Mouse (Mus musculus): Measurements from ENCODE around the gene Myo1f. TPM values are rescaled to one million over a fixed set of nuclear protein-coding genes. Genes with fewer than 3 reads are reported as not detected.
A peak's percentile ranks its signal among the peaks of the same experiment; 100 is the strongest.

Gene Myo1f
- polyA plus RNA-seq, 1 experiment from 2014 or later = 1.8 TPM

DNA sequence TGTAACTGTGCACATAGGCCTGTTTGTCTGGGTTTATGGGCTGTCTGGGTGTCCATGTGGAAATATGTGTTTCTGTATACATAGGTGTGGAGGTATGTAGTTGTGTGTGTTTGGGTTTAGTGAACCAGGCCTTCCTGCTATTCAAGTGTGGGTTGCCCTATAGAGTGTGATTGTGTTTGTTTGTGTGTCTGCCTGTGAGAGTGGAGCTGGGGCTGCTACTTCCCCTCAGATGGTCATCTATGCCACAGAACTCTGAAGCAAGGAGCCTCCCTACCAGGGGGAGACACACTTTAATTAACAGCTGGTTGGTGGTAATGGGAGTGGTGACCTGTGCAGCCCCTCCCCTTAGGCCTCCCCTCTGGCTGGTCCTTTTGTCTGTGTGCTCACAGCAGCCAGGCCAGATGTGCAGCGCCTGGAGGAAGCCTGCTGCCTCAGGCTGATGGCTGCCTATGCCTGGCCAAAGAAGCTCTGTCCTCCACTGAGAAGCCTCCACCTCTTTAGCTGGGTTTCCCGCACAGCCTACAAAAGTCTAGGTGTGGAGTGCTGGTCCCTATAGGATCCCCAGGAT lies 30.6 kb upstream of the Myo1f start:
- DNase-seq (peak; percentile 24), ATAC-seq (ENCODE audit: low FRiP score, low TSS enrichment) (0 out of 2 replicates have a peak, but pooled peaks have one; percentile 19)
- Histone ChIP-seq H3K27me3 (ENCODE audit: control insufficient read depth, insufficient read depth, low read length) (no peaks in the 10 kb centered on the region), H3K4me2 (ENCODE audit: low read length) (peak overlapping the region; percentile 75), H3K9me3 (ENCODE audit: control insufficient read depth, low read length) (no peaks in the 10 kb centered on the region), H3K4me1 (ENCODE audit: control insufficient read depth, insufficient read depth, low read length) (peaks cover 14% of the 10 kb centered on the region; the same call in 1 of the 2 replicates), H3K27ac (replicated peaks; ENCODE audit: low read depth, low read length) (peak overlapping the region; percentile 73), H3K4me3 (replicated peaks; ENCODE audit: low read depth, low read length) (peak overlapping the region; percentile 59), H3K36me3 (ENCODE audit: control insufficient read depth, insufficient read depth, low read length) (peaks cover 14% of the 10 kb centered on the region), H3K9ac (replicated peaks; ENCODE audit: low read length) (peak overlapping the region; percentile 73)
- WGBS = 0% methylated on average over 2 of the region's 2 CpGs

DNA sequence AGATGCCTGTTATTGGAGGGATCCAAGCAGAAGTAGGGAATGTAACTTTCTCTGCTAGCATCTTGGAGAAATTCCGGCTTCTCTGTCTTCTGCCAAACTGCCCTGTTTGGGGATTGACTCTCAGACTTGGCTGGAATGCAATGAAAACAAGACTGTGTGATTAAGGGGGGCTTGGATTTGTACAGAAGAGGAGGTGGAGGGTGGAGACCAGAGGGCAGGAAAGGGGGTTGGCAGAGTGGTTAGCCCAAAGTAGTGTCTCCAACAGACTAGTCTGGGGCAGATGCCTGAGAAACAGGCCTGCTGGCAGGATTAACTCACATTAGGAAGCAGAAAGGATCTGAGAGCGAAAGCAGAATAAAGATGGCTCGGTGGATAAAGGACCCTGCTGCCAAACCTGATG lies 29.0 kb upstream of the Myo1f start:
- no peaks in the 10 kb centered on the region for H3K9me3 ChIP-seq (ENCODE audit: control insufficient read depth, low read length)
- DNase-seq (peak; percentile 9), ATAC-seq (ENCODE audit: low FRiP score, low TSS enrichment) (no peak)
- no peak overlapping the region for H3K4me2 ChIP-seq (ENCODE audit: low read length)
- H3K4me3 ChIP-seq (replicated peaks; ENCODE audit: low read depth, low read length) = no peak overlapping the region
- no peak overlapping the region for H3K9ac ChIP-seq (replicated peaks; ENCODE audit: low read length)
- peaks cover 30% of the 10 kb centered on the region for H3K36me3 ChIP-seq (ENCODE audit: control insufficient read depth, insufficient read depth, low read length)
- H3K4me1 ChIP-seq (ENCODE audit: control insufficient read depth, insufficient read depth, low read length) = peaks cover 14% of the 10 kb centered on the region; the same call in 1 of the 2 replicates
- H3K27ac ChIP-seq (replicated peaks; ENCODE audit: low read depth, low read length) = no peak overlapping the region
- 51% methylated on average over 3 of the region's 3 CpGs for WGBS
- no peaks in the 10 kb centered on the region for H3K27me3 ChIP-seq (ENCODE audit: control insufficient read depth, insufficient read depth, low read length)

DNA sequence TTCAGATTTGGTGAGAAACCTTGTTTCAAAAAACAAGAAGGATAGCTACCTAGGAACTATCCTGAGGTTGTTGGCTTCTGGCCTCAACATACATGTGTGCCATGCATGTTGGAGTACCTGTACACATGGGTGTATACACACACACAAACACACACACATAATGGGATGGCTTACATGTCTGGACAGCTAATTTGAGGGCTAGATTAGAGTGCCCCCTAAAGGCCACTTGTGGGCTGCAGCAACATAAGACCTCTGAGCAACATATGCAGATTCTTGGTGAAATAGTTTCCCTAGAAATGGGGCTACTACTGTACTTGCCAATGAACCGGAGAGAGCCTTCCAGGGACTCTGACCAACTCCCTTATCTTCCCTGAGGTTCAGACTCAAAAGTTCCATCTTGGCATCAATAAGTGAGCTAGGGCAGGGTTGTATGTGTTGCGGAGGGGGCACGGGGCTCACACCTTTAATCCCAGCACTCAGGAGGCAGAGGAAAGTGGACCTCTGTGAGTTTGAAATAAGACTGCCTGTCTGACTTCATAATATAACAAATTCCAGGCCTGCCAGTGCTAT lies 16.3 kb upstream of the Myo1f start:
- H3K4me2 ChIP-seq (ENCODE audit: low read length) = no peak overlapping the region
- no peak overlapping the region for H3K4me3 ChIP-seq (replicated peaks; ENCODE audit: low read depth, low read length)
- DNase-seq = peak; percentile 79
- no peaks in the 10 kb centered on the region for H3K4me1 ChIP-seq (ENCODE audit: control insufficient read depth, insufficient read depth, low read length)
- peaks cover 42% of the 10 kb centered on the region for H3K36me3 ChIP-seq (ENCODE audit: control insufficient read depth, insufficient read depth, low read length)
- no peaks in the 10 kb centered on the region for H3K9me3 ChIP-seq (ENCODE audit: control insufficient read depth, low read length)
- no peak overlapping the region for H3K9ac ChIP-seq (replicated peaks; ENCODE audit: low read length)
- H3K27ac ChIP-seq (replicated peaks; ENCODE audit: low read depth, low read length) = no peak overlapping the region
- WGBS = 90% methylated on average over 3 of the region's 3 CpGs
- ATAC-seq (ENCODE audit: low FRiP score, low TSS enrichment) = no peak
- H3K27me3 ChIP-seq (ENCODE audit: control insufficient read depth, insufficient read depth, low read length) = no peaks in the 10 kb centered on the region

DNA sequence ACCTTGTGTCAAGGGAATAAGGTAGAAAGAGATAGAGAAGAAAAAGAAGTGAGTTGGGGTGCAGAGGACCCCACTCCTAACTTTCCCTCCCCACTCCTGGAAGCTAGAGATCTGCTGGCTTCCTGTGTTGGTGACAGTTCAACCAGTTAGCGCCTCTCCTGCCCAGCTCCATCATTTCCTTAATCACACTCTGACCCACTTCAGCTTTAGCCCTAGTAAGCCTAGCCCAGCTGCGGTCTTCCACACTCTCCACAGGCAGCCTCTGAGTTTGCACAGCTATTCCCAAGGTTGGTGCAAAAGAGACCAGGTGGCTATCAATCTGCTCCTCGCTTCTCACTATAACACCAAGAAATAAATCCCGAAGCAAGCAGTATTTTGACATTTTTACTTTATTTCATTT lies 15.6 kb upstream of the Myo1f start:
- H3K4me3 ChIP-seq (replicated peaks; ENCODE audit: low read depth, low read length) = no peak overlapping the region
- H3K4me1 ChIP-seq (ENCODE audit: control insufficient read depth, insufficient read depth, low read length) = no peaks in the 10 kb centered on the region
- H3K27me3 ChIP-seq (ENCODE audit: control insufficient read depth, insufficient read depth, low read length) = no peaks in the 10 kb centered on the region
- DNase-seq (no peak), ATAC-seq (ENCODE audit: low FRiP score, low TSS enrichment) (no peak)
- no peak overlapping the region for H3K27ac ChIP-seq (replicated peaks; ENCODE audit: low read depth, low read length)
- H3K9me3 ChIP-seq (ENCODE audit: control insufficient read depth, low read length) = no peaks in the 10 kb centered on the region
- no peak overlapping the region for H3K9ac ChIP-seq (replicated peaks; ENCODE audit: low read length)
- 94% methylated on average over 4 of the region's 4 CpGs for WGBS
- peaks cover 43% of the 10 kb centered on the region for H3K36me3 ChIP-seq (ENCODE audit: control insufficient read depth, insufficient read depth, low read length)
- H3K4me2 ChIP-seq (ENCODE audit: low read length) = no peak overlapping the region

DNA sequence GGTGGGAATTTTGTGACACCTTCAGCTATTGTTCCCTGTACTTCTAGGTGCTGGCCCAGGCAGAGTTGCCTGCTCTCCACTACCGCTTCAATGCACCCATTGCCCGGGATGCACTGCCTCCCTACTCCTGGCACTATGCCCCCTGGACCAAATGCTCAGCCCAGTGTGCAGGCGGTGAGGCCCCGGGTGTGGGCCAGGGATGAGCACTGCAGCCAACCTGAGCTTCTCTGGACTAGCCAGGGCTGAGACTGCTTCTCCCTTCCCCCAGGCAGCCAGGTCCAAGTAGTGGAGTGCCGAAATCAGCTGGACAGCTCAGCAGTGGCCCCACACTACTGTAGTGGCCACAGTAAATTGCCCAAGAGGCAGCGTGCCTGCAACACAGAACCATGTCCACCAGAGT lies 6.3 kb upstream of the Myo1f start:
- H3K4me1 ChIP-seq (ENCODE audit: control insufficient read depth, insufficient read depth, low read length) = no peaks in the 10 kb centered on the region
- H3K9ac ChIP-seq (replicated peaks; ENCODE audit: low read length) = no peak overlapping the region
- 96% methylated on average over 6 of the region's 6 CpGs for WGBS
- ATAC-seq (ENCODE audit: low FRiP score, low TSS enrichment) = no peak
- H3K9me3 ChIP-seq (ENCODE audit: control insufficient read depth, low read length) = no peaks in the 10 kb centered on the region
- H3K36me3 ChIP-seq (ENCODE audit: control insufficient read depth, insufficient read depth, low read length) = peaks cover 35% of the 10 kb centered on the region
- no peak overlapping the region for H3K4me2 ChIP-seq (ENCODE audit: low read length)
- no peak overlapping the region for H3K27ac ChIP-seq (replicated peaks; ENCODE audit: low read depth, low read length)
- H3K27me3 ChIP-seq (ENCODE audit: control insufficient read depth, insufficient read depth, low read length) = no peaks in the 10 kb centered on the region
- DNase-seq = no peak
- no peak overlapping the region for H3K4me3 ChIP-seq (replicated peaks; ENCODE audit: low read depth, low read length)

DNA sequence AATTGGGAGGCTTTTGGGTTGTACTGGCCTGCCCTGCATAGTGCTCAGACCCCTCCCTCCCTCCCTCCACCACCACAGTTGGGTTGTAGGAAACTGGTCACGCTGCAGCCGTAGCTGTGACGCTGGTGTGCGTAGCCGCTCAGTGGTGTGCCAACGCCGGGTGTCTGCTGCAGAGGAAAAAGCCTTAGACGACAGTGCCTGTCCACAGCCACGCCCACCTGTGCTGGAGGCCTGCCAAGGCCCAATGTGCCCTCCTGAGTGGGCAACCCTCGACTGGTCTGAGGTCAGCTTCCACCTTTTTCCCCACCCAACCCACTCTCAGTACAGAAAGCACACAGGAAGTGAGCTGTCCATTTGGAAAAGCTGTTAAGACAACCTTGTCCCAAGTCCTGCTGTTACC lies 5.1 kb upstream of the Myo1f start:
- Histone ChIP-seq H3K4me2 (ENCODE audit: low read length) (no peak overlapping the region), H3K4me3 (replicated peaks; ENCODE audit: low read depth, low read length) (no peak overlapping the region), H3K27ac (replicated peaks; ENCODE audit: low read depth, low read length) (no peak overlapping the region), H3K9me3 (ENCODE audit: control insufficient read depth, low read length) (no peaks in the 10 kb centered on the region), H3K9ac (replicated peaks; ENCODE audit: low read length) (no peak overlapping the region), H3K27me3 (ENCODE audit: control insufficient read depth, insufficient read depth, low read length) (no peaks in the 10 kb centered on the region), H3K36me3 (ENCODE audit: control insufficient read depth, insufficient read depth, low read length) (peaks cover 25% of the 10 kb centered on the region), H3K4me1 (ENCODE audit: control insufficient read depth, insufficient read depth, low read length) (no peaks in the 10 kb centered on the region)
- no peak for DNase-seq
- ATAC-seq (ENCODE audit: low FRiP score, low TSS enrichment) = no peak
- WGBS = 88% methylated on average over 10 of the region's 10 CpGs

DNA sequence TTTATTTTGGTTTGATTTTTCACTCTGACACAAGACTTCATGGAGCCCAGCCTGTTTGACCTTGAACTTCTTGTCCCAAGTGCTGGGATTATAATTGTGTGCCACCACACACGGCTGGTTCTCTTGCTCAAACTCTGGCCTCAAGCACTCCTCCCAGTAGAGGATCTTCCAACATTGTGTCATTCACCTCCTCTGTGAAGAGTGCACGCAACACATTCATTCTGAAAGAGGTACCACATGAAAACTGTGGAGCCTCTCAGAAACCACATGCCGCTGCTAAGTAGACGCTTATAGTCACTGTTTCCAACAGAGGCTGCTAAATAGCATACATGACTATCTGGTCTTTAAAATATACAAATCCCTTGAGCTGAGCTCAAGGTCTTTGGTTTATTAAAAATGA lies 3.4 kb upstream of the Myo1f start:
- no peak for DNase-seq
- 94% methylated on average over 4 of the region's 4 CpGs for WGBS

DNA sequence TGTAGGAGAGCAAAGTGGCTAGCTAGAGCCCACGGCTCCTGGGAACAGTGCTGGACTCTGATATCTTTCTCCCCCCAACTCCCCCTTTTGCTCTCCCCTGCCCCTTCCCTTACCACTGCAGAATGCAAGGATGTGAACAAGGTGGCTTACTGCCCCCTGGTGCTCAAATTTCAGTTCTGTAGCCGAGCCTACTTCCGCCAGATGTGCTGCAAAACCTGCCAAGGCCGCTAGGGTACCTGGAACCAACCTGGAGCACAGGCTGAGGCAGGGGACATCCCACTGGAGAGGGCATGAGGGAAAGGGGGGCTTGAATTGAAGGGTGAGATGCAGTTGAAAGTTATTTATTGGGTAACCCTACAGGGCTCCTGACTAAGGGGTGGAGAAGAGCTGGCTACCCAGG lies 2.5 kb upstream of the Myo1f start:
- ATAC-seq (ENCODE audit: low FRiP score, low TSS enrichment) = no peak; the same call in 1 of the 2 replicates
- no peak overlapping the region for H3K4me3 ChIP-seq (replicated peaks; ENCODE audit: low read depth, low read length)
- no peaks in the 10 kb centered on the region for H3K9me3 ChIP-seq (ENCODE audit: control insufficient read depth, low read length)
- peak; percentile 58 for DNase-seq
- no peak overlapping the region for H3K27ac ChIP-seq (replicated peaks; ENCODE audit: low read depth, low read length)
- no peak overlapping the region for H3K9ac ChIP-seq (replicated peaks; ENCODE audit: low read length)
- no peaks in the 10 kb centered on the region for H3K27me3 ChIP-seq (ENCODE audit: control insufficient read depth, insufficient read depth, low read length)
- no peaks in the 10 kb centered on the region for H3K4me1 ChIP-seq (ENCODE audit: control insufficient read depth, insufficient read depth, low read length)
- WGBS = 48% methylated on average over 4 of the region's 4 CpGs
- peaks cover 23% of the 10 kb centered on the region for H3K36me3 ChIP-seq (ENCODE audit: control insufficient read depth, insufficient read depth, low read length)
- no peak overlapping the region for H3K4me2 ChIP-seq (ENCODE audit: low read length)

More for the DNA sequence above, 3.4 kb upstream of the Myo1f start:
- peaks cover 24% of the 10 kb centered on the region for H3K36me3 ChIP-seq (ENCODE audit: control insufficient read depth, insufficient read depth, low read length)
- H3K4me2 ChIP-seq (ENCODE audit: low read length) = no peak overlapping the region
- H3K4me1 ChIP-seq (ENCODE audit: control insufficient read depth, insufficient read depth, low read length) = no peaks in the 10 kb centered on the region
- ATAC-seq (ENCODE audit: low FRiP score, low TSS enrichment) = no peak
- no peak overlapping the region for H3K4me3 ChIP-seq (replicated peaks; ENCODE audit: low read depth, low read length)
- H3K27ac ChIP-seq (replicated peaks; ENCODE audit: low read depth, low read length) = no peak overlapping the region
- H3K9me3 ChIP-seq (ENCODE audit: control insufficient read depth, low read length) = no peaks in the 10 kb centered on the region
- no peaks in the 10 kb centered on the region for H3K27me3 ChIP-seq (ENCODE audit: control insufficient read depth, insufficient read depth, low read length)
- no peak overlapping the region for H3K9ac ChIP-seq (replicated peaks; ENCODE audit: low read length)

DNA sequence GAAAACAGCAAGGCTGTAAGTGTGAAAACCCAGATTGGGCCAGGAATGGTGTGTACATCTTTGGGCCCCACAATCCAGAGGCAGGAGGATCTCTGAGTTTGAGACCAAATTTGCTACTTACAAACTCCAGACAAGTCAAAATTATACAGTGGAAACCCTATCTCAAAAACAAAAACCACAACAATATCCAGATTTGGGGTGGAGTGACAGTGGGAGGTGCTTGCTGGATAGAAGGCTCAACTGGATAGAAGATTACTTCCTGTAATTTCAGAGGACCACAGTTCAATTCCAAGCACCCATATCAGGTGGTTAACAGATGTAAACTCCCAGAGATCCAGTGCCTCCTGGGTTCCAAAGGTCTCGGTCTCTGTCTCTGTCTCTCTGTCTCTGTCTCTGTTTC lies 971 bp upstream of the Myo1f start:
- 93% methylated on average over 1 of the region's 1 CpGs for whole genome bisulfite sequencing
- Histone ChIP-seq H3K9me3 (ENCODE audit: control insufficient read depth, low read length) (no peaks in the 10 kb centered on the region), H3K4me1 (ENCODE audit: control insufficient read depth, insufficient read depth, low read length) (no peaks in the 10 kb centered on the region), H3K4me2 (ENCODE audit: low read length) (no peak overlapping the region), H3K27ac (replicated peaks; ENCODE audit: low read depth, low read length) (no peak overlapping the region), H3K27me3 (ENCODE audit: control insufficient read depth, insufficient read depth, low read length) (no peaks in the 10 kb centered on the region), H3K9ac (replicated peaks; ENCODE audit: low read length) (no peak overlapping the region), H3K36me3 (ENCODE audit: control insufficient read depth, insufficient read depth, low read length) (peaks cover 13% of the 10 kb centered on the region), H3K4me3 (replicated peaks; ENCODE audit: low read depth, low read length) (no peak overlapping the region)
- DNase-seq (no peak), ATAC-seq (ENCODE audit: low FRiP score, low TSS enrichment) (no peak)
